Mouse (Mus musculus) small intestine, adult 2 months (tissue): ENCODE measurements around the gene Dst. TPM values are rescaled to one million over a fixed set of nuclear protein-coding genes. Genes with fewer than 3 reads are reported as not detected.

Source experiments
- H3K27ac ChIP-seq: fragments of 200-500 bp; 2 replicates; pipeline ENCODE4 v1.5.1; 2012; ENCODE audit warnings: low read depth, low read length, control low read depth, inconsistent platforms; ENCODE audit not compliant: insufficient read depth
- H3K27me3 ChIP-seq: fragments of 200-500 bp; 2 replicates; pipeline ENCODE4 v1.6.1; 2012; ENCODE audit warnings: mild to moderate bottlenecking, moderate library complexity, low read length, inconsistent platforms; ENCODE audit not compliant: control insufficient read depth, insufficient read depth
- H3K36me3 ChIP-seq: fragments of 200-500 bp; 2 replicates; pipeline ENCODE4 v1.6.1; 2012; ENCODE audit warnings: mild to moderate bottlenecking, low read length, control low read depth, inconsistent platforms; ENCODE audit not compliant: control insufficient read depth, insufficient read depth
- H3K4me1 ChIP-seq: fragments of 200-500 bp; 2 replicates; pipeline ENCODE4 v1.6.1; 2012; ENCODE audit warnings: low read length, inconsistent platforms, mixed read lengths; ENCODE audit not compliant: control insufficient read depth, insufficient read depth, insufficient read length
- H3K4me3 ChIP-seq: fragments of 200-500 bp; 2 replicates; pipeline ENCODE4 v1.5.1; 2012; ENCODE audit warnings: low read depth, mild to moderate bottlenecking, control low read depth, inconsistent platforms, low read length, moderate library complexity
- CTCF ChIP-seq: fragments of 200-500 bp; IDR thresholded peaks from 2 replicates; pipeline ENCODE4 v1.5.1; 2012; ENCODE audit warnings: low read depth, mild to moderate bottlenecking, control low read depth, inconsistent platforms, low read length, moderate library complexity, mixed read lengths; ENCODE audit not compliant: insufficient replicate concordance, insufficient read length; ENCODE audit errors: extremely low read depth
- POLR2A ChIP-seq: fragments of 200-500 bp; IDR thresholded peaks from 2 replicates; pipeline ENCODE4 v1.6.1; 2012; ENCODE audit warnings: low read depth, mild to moderate bottlenecking, control low read depth, inconsistent platforms, low read length, moderate library complexity
- WGBS: fragments of 180-500 bp; shearing (Covaris S2); methylation state at CpG from one replicate; pipeline ENCODE4 v1.1.7; 2018; 5-methylcytosine and 5-hydroxymethylcytosine counted together
- polyA plus RNA-seq: library from polyadenylated mRNA; depleted of rRNA; stranded (reverse); fragments of >200 nt; gene quantifications from 2 replicates; pipeline ENCODE4 v1.2.3, GENCODE M21; 2012

The Dst gene
- polyA plus RNA-seq, 1 experiment: 31.9 TPM

DNA sequence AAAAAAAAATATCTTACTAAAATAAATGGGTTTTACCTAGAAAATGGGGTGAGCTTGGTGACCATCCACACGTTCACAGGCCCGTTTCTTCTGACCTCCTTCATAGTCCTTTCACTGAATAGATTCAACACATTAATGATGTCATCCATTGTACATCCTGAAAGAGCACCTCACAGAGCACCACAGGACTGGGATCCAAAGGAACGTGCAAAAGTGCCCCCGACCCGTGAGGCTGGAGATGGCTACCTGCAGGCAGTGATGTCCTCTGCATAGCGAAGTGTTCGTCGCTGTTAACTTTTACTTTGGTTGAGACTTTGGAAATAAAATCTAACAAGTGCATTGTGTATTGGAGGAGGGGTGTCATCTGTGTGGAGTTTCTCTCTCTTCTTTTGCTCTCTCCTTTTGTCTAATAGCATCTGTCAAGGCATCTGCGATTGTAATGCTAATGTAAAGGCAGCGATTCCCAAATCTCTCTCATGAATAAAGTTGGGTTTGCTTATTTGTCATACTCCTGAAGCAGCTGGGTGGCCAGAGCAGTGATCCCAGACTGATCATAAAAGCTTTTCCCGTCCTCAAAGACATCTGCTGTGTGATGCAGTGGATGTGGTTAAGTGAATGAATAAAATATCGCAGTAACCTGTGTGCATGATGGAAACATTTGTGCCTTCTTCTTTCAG lies 275.4 kb downstream of the Dst start:
- Histone ChIP-seq H3K4me3 (no peak overlapping the region), H3K27ac (no peak overlapping the region), H3K4me1 (no peaks in the 10 kb centered on the region; the same call in 1 of the 2 replicates), H3K36me3 (peaks cover 18% of the 10 kb centered on the region), H3K27me3 (no peaks in the 10 kb centered on the region)
- no peak for TF ChIP-seq POLR2A
- no peak for TF ChIP-seq CTCF
- 93% methylated on average over 12 of the region's 12 CpGs for WGBS

- TF ChIP-seq POLR2A (no peak), CTCF (no peak)
- WGBS: 68% methylated on average over 6 of the region's 6 CpGs
- Histone ChIP-seq H3K27ac (no peak overlapping the region), H3K4me3 (no peak overlapping the region), H3K27me3 (no peaks in the 10 kb centered on the region), H3K4me1 (no peaks in the 10 kb centered on the region; the same call in 1 of the 2 replicates), H3K36me3 (peaks cover 16% of the 10 kb centered on the region)
These were observed 276.2 kb downstream of the Dst start for GRCm38 (mm10) chr1:34184266-34184665.

- 89% methylated on average over 6 of the region's 6 CpGs for WGBS
- no peaks in the 10 kb centered on the region for H3K27me3 ChIP-seq
- H3K36me3 ChIP-seq: peaks cover 9% of the 10 kb centered on the region; the same call in 1 of the 2 replicates
- H3K4me1 ChIP-seq: no peaks in the 10 kb centered on the region; the same call in 1 of the 2 replicates
- H3K27ac ChIP-seq: no peak overlapping the region
- TF ChIP-seq POLR2A (no peak), CTCF (no peak)
- H3K4me3 ChIP-seq: no peak overlapping the region
These were observed 278.0 kb downstream of the Dst start for GRCm38 (mm10) chr1:34186033-34186432.

DNA sequence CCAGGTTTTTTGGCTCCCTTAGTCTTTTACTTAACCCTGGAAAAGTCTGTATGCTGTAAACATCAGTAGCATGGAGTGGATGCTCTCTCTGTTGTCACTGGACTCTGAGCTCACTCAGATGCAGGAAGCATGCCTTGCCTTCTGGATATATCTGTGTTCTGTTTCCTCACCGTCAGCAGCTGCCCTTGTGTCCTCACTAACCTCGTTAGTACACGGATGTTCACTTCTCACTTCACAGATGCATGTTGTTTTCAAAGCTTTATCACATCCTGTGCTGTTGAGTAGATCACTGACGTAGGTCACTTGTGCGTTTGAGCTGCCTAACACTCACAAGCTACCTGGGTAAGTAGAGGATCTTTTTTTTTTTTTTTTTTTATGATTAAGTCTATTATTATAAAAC lies 279.5 kb downstream of the Dst start:
- Histone ChIP-seq H3K27me3 (no peaks in the 10 kb centered on the region), H3K36me3 (peaks cover 8% of the 10 kb centered on the region; the same call in 1 of the 2 replicates), H3K4me3 (no peak overlapping the region), H3K4me1 (no peaks in the 10 kb centered on the region), H3K27ac (no peak overlapping the region)
- no peak for TF ChIP-seq POLR2A
- TF ChIP-seq CTCF: no peak
- 75% methylated on average over 5 of the region's 5 CpGs for WGBS

GRCm38 (mm10) chr1:34188721-34189236 lies 280.8 kb downstream of the Dst start:
- 94% methylated on average over 16 of the region's 16 CpGs for WGBS
- H3K27ac ChIP-seq: no peak overlapping the region
- H3K36me3 ChIP-seq: peaks cover 8% of the 10 kb centered on the region
- TF ChIP-seq CTCF: no peak
- TF ChIP-seq POLR2A: no peak
- no peak overlapping the region for H3K4me3 ChIP-seq
- no peaks in the 10 kb centered on the region for H3K27me3 ChIP-seq
- H3K4me1 ChIP-seq: no peaks in the 10 kb centered on the region

- TF ChIP-seq POLR2A (no peak), CTCF (no peak)
These were observed 281.3 kb downstream of the Dst start for GRCm38 (mm10) chr1:34189318-34189717.

GRCm38 (mm10) chr1:34189970-34190369 lies 281.9 kb downstream of the Dst start:
- TF ChIP-seq POLR2A (no peak), CTCF (peak; percentile 53; the same call in 1 of the 2 replicates)
- WGBS: 67% methylated on average over 7 of the region's 7 CpGs
- H3K4me3 ChIP-seq: no peak overlapping the region

More at GRCm38 (mm10) chr1:34189318-34189717, 281.3 kb downstream of the Dst start:
- H3K36me3 ChIP-seq: peaks cover 10% of the 10 kb centered on the region
- WGBS: 87% methylated on average over 14 of the region's 14 CpGs
- no peaks in the 10 kb centered on the region for H3K27me3 ChIP-seq
- no peak overlapping the region for H3K4me3 ChIP-seq
- H3K27ac ChIP-seq: no peak overlapping the region
- no peaks in the 10 kb centered on the region for H3K4me1 ChIP-seq

DNA sequence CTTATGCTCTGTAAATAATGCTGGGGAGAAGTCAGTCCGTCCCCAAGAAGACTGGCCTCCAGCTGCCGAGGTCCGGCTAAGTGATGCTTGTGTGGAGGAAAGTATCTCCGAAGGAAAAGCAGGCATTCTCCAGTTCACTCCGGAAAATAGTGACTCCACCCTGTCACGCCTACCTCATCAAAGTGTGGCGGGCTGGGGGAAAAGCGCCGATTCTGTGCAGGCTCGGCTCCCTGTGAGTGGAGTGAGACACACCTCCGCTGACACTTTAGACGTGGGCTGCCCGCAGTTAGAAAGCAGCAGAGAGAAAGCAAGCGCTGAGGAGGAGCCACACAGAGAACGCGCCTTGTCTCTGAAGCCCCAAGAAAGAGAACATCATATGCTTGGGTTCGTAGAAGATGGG lies 284.1 kb downstream of the Dst start:
- peaks cover 18% of the 10 kb centered on the region for H3K36me3 ChIP-seq

More at GRCm38 (mm10) chr1:34189970-34190369, 281.9 kb downstream of the Dst start:
- H3K27me3 ChIP-seq: no peaks in the 10 kb centered on the region
- no peak overlapping the region for H3K27ac ChIP-seq
- H3K4me1 ChIP-seq: no peaks in the 10 kb centered on the region
- H3K36me3 ChIP-seq: peaks cover 10% of the 10 kb centered on the region

More for the DNA sequence above, 284.1 kb downstream of the Dst start:
- Histone ChIP-seq H3K27me3 (no peaks in the 10 kb centered on the region), H3K27ac (no peak overlapping the region), H3K4me3 (no peak overlapping the region), H3K4me1 (no peaks in the 10 kb centered on the region)
- 82% methylated on average over 17 of the region's 17 CpGs for WGBS
- no peak for TF ChIP-seq POLR2A
- TF ChIP-seq CTCF: no peak
